Mouse (Mus musculus): ENCODE measurements around the gene Prkab1. TPM values are rescaled to one million over a fixed set of nuclear protein-coding genes. Genes with fewer than 3 reads are reported as not detected.

Gene Prkab1
- polyA plus RNA-seq, 1 experiment from 2014 or later, result 77.8 TPM

GRCm38 (mm10) chr5:115982671-115983373 lies 41.5 kb downstream of the Prkab1 start:
- peak; percentile 64 for ATAC-seq

DNA sequence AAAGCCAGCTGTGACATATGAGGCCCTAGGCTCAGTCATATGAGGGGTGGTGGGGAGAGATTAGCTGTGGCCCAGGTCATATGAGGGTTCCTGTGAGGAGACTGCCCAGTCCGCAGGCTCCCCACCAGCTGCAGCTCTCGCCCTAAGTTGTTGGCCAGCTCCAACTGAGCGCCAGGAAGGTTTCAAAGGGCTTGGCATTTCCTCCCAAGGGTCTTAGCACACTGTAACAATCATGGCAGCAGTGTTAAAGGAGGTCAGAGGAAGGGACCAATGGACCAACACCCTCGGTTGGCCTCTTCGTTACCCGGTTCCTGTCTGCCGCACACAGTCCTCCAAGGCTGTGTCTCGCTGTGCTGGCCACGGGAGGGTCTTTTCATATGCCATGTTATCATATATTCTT lies 43.8 kb downstream of the Prkab1 start:
- WGBS, result 91% methylated on average over 9 of the region's 9 CpGs
- no peak for TF ChIP-seq CTCF (IDR thresholded peaks at IDR 0.05; ENCODE audit: low read depth)
- 0 out of 2 replicates have a peak, but pooled peaks cover 6% of the 10 kb centered on the region for H3K4me1 ChIP-seq (replicated peaks; ENCODE audit: control insufficient read depth, insufficient read depth, low read length)
- H3K27ac ChIP-seq (ENCODE audit: low read depth, low read length), result no peak overlapping the region
- no peak overlapping the region for H3K9ac ChIP-seq (ENCODE audit: low read depth, low read length)
- H3K36me3 ChIP-seq (ENCODE audit: control insufficient read depth, insufficient read depth), result peaks cover 12% of the 10 kb centered on the region; the same call in 1 of the 2 replicates
- no peaks in the 10 kb centered on the region for H3K9me3 ChIP-seq (ENCODE audit: control insufficient read depth)
- H3K4me2 ChIP-seq (replicated peaks; ENCODE audit: low read depth), result no peak overlapping the region
- H3K27me3 ChIP-seq (replicated peaks; ENCODE audit: control insufficient read depth, insufficient read depth, low read length), result no peaks in the 10 kb centered on the region
- ATAC-seq, result no peak
- H3K4me3 ChIP-seq (ENCODE audit: low read depth, low read length), result no peak overlapping the region

More at GRCm38 (mm10) chr5:115982671-115983373, 41.5 kb downstream of the Prkab1 start:
- H3K27me3 ChIP-seq (replicated peaks; ENCODE audit: control insufficient read depth, insufficient read depth, low read length), result no peaks in the 10 kb centered on the region
- H3K27ac ChIP-seq (ENCODE audit: low read depth, low read length), result no peak overlapping the region
- H3K9me3 ChIP-seq (ENCODE audit: control insufficient read depth), result no peaks in the 10 kb centered on the region
- WGBS, result 60% methylated on average over 7 of the region's 7 CpGs
- H3K9ac ChIP-seq (ENCODE audit: low read depth, low read length), result no peak overlapping the region
- H3K4me2 ChIP-seq (replicated peaks; ENCODE audit: low read depth), result no peak overlapping the region
- H3K36me3 ChIP-seq (ENCODE audit: control insufficient read depth, insufficient read depth), result peaks cover 21% of the 10 kb centered on the region; the same call in 1 of the 2 replicates
- no peak for TF ChIP-seq CTCF (IDR thresholded peaks at IDR 0.05; ENCODE audit: low read depth)
- no peak overlapping the region for H3K4me3 ChIP-seq (ENCODE audit: low read depth, low read length)
- H3K4me1 ChIP-seq (replicated peaks; ENCODE audit: control insufficient read depth, insufficient read depth, low read length), result 0 out of 2 replicates have a peak, but pooled peaks cover 6% of the 10 kb centered on the region

DNA sequence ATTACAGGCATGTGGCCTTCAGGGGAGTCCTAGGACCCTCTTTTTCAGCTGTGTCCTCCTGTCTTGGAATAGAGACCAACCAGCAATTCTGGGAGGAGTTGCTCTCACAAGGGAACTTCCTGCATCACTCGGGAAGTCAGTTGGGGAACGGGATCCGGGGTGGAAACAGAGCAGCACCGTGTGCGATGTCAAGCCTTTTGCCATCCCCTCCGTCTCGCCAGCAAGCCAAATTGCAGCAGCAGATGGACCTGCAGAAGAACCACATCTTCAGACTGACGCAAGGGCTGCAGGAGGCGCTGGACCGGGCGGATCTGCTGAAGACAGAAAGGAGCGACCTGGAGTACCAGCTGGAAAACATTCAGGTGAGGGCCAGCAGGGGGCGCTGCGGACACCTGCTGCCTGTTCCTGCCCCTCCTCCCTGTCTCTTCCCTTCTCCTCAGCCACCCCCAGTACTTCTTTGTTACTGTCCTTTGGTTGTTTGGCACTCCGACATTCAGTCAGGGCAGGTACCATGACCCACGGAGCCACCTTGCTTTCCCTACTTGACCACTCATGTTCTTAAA lies 45.1 kb downstream of the Prkab1 start:
- 66% methylated on average over 16 of the region's 16 CpGs for WGBS
- 0 out of 2 replicates have a peak, but pooled peaks cover 6% of the 10 kb centered on the region for H3K4me1 ChIP-seq (replicated peaks; ENCODE audit: control insufficient read depth, insufficient read depth, low read length)
- no peak overlapping the region for H3K9ac ChIP-seq (ENCODE audit: low read depth, low read length)
- peaks cover 12% of the 10 kb centered on the region; the same call in 1 of the 2 replicates for H3K36me3 ChIP-seq (ENCODE audit: control insufficient read depth, insufficient read depth)
- no peak overlapping the region for H3K27ac ChIP-seq (ENCODE audit: low read depth, low read length)
- peak; percentile 81 for TF ChIP-seq CTCF (IDR thresholded peaks at IDR 0.05; ENCODE audit: low read depth)
- no peaks in the 10 kb centered on the region for H3K27me3 ChIP-seq (replicated peaks; ENCODE audit: control insufficient read depth, insufficient read depth, low read length)
- no peak overlapping the region for H3K4me3 ChIP-seq (ENCODE audit: low read depth, low read length)
- H3K9me3 ChIP-seq (ENCODE audit: control insufficient read depth), result no peaks in the 10 kb centered on the region
- no peak for ATAC-seq
- no peak overlapping the region for H3K4me2 ChIP-seq (replicated peaks; ENCODE audit: low read depth)

DNA sequence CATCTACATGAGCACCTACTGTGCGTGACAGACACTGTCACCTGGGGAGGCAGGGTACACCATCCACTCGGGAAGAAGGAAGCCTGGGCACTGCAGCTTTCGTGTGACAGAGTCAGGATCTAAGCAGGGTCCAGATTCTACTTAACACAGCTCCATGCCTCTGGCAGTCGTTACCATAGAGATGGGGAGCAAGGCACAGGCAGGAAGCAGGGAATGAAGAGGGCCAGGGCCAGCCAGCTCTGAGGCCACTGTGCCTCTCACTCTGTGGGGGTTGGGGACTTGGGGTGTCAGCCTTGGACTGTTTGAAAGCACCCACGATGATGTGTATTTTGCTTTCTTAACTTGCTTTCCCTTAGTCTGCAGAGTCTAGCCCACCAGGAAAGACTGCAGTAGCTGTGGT lies 46.1 kb downstream of the Prkab1 start:
- Histone ChIP-seq H3K4me2 (replicated peaks; ENCODE audit: low read depth) (no peak overlapping the region), H3K9ac (ENCODE audit: low read depth, low read length) (no peak overlapping the region), H3K27ac (ENCODE audit: low read depth, low read length) (no peak overlapping the region), H3K9me3 (ENCODE audit: control insufficient read depth) (no peaks in the 10 kb centered on the region), H3K4me3 (ENCODE audit: low read depth, low read length) (no peak overlapping the region), H3K27me3 (replicated peaks; ENCODE audit: control insufficient read depth, insufficient read depth, low read length) (no peaks in the 10 kb centered on the region), H3K36me3 (ENCODE audit: control insufficient read depth, insufficient read depth) (peaks cover 15% of the 10 kb centered on the region; the same call in 1 of the 2 replicates), H3K4me1 (replicated peaks; ENCODE audit: control insufficient read depth, insufficient read depth, low read length) (0 out of 2 replicates have a peak, but pooled peaks cover 6% of the 10 kb centered on the region)
- 77% methylated on average over 5 of the region's 5 CpGs for WGBS
- no peak for ATAC-seq
- TF ChIP-seq CTCF (IDR thresholded peaks at IDR 0.05; ENCODE audit: low read depth), result no peak

DNA sequence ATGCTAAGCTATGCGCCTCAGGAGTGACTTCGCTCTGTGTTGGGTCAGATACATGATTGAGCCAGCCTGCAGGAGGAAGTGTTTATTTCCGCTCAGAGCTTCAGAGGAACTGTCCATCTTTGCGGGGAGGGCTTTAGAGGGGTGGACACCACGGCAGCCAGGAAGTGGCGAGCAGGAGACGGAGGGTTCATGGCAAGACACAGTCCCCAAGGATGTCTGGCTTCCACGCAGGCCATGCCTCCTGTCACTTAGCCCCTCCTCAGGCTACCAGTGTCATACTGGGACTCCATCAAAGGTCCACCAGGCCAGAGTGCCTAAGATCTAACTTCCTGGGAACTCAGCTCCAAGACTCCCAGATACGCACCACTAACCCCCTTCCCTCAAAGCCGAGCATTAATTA lies 46.6 kb downstream of the Prkab1 start:
- no peak for ATAC-seq
- Histone ChIP-seq H3K4me1 (replicated peaks; ENCODE audit: control insufficient read depth, insufficient read depth, low read length) (0 out of 2 replicates have a peak, but pooled peaks cover 3% of the 10 kb centered on the region), H3K27me3 (replicated peaks; ENCODE audit: control insufficient read depth, insufficient read depth, low read length) (no peaks in the 10 kb centered on the region), H3K9ac (ENCODE audit: low read depth, low read length) (no peak overlapping the region), H3K27ac (ENCODE audit: low read depth, low read length) (peak overlapping the region; percentile 37; the same call in 1 of the 2 replicates), H3K4me2 (replicated peaks; ENCODE audit: low read depth) (peak overlapping the region; percentile 28; the same call in 1 of the 2 replicates), H3K9me3 (ENCODE audit: control insufficient read depth) (no peaks in the 10 kb centered on the region), H3K4me3 (ENCODE audit: low read depth, low read length) (no peak overlapping the region), H3K36me3 (ENCODE audit: control insufficient read depth, insufficient read depth) (peaks cover 15% of the 10 kb centered on the region; the same call in 1 of the 2 replicates)
- WGBS, result 70% methylated on average over 10 of the region's 10 CpGs
- no peak for TF ChIP-seq CTCF (IDR thresholded peaks at IDR 0.05; ENCODE audit: low read depth)

DNA sequence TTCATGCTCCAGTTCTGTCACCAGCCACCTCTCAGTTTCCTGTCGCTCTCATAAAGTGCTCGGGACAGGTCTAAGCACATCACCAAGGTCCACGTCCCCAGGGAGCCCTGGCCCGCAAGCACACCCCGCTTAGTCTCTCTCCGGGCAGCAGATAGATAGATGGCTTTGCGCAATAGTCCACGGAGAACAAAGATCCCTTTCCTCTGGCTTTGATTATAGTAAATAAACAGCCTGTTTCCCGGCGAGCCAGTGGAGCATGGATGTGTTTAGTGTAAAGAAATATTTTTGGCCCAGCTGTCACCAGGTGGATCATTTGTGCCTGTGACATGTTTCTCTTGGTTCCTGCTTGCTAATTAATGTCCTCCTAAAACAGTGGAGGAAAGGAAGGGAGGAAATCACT lies 47.0 kb downstream of the Prkab1 start:
- no peak overlapping the region for H3K9ac ChIP-seq (ENCODE audit: low read depth, low read length)
- no peaks in the 10 kb centered on the region for H3K4me1 ChIP-seq (replicated peaks; ENCODE audit: control insufficient read depth, insufficient read depth, low read length)
- H3K4me2 ChIP-seq (replicated peaks; ENCODE audit: low read depth), result peak overlapping the region; percentile 28; the same call in 1 of the 2 replicates
- H3K27me3 ChIP-seq (replicated peaks; ENCODE audit: control insufficient read depth, insufficient read depth, low read length), result no peaks in the 10 kb centered on the region
- no peaks in the 10 kb centered on the region for H3K9me3 ChIP-seq (ENCODE audit: control insufficient read depth)
- no peak for ATAC-seq
- H3K36me3 ChIP-seq (ENCODE audit: control insufficient read depth, insufficient read depth), result peaks cover 15% of the 10 kb centered on the region; the same call in 1 of the 2 replicates
- H3K27ac ChIP-seq (ENCODE audit: low read depth, low read length), result peak overlapping the region; percentile 37; the same call in 1 of the 2 replicates
- no peak for TF ChIP-seq CTCF (IDR thresholded peaks at IDR 0.05; ENCODE audit: low read depth)
- H3K4me3 ChIP-seq (ENCODE audit: low read depth, low read length), result no peak overlapping the region
- WGBS, result 20% methylated on average over 10 of the region's 10 CpGs
